Mouse (Mus musculus) small intestine, adult 2 months (tissue): ENCODE results near the gene Best1. TPM values are rescaled to one million over a fixed set of nuclear protein-coding genes. Genes with fewer than 3 reads are reported as not detected.
"Not testable (repeated sequence)": the region's sequence is repeated elsewhere in the genome, so short reads cannot be mapped to it uniquely, and the experiment has no call there.

Source experiments
- H3K27ac ChIP-seq: fragments of 200-500 bp; 2 replicates; pipeline ENCODE4 v1.5.1; 2012; ENCODE audit warnings: low read depth, low read length, control low read depth, inconsistent platforms; ENCODE audit not compliant: insufficient read depth
- H3K27me3 ChIP-seq: fragments of 200-500 bp; 2 replicates; pipeline ENCODE4 v1.6.1; 2012; ENCODE audit warnings: mild to moderate bottlenecking, moderate library complexity, low read length, inconsistent platforms; ENCODE audit not compliant: control insufficient read depth, insufficient read depth
- H3K36me3 ChIP-seq: fragments of 200-500 bp; 2 replicates; pipeline ENCODE4 v1.6.1; 2012; ENCODE audit warnings: mild to moderate bottlenecking, low read length, control low read depth, inconsistent platforms; ENCODE audit not compliant: control insufficient read depth, insufficient read depth
- H3K4me1 ChIP-seq: fragments of 200-500 bp; 2 replicates; pipeline ENCODE4 v1.6.1; 2012; ENCODE audit warnings: low read length, inconsistent platforms, mixed read lengths; ENCODE audit not compliant: control insufficient read depth, insufficient read depth, insufficient read length
- H3K4me3 ChIP-seq: fragments of 200-500 bp; 2 replicates; pipeline ENCODE4 v1.5.1; 2012; ENCODE audit warnings: low read depth, mild to moderate bottlenecking, control low read depth, inconsistent platforms, low read length, moderate library complexity
- CTCF ChIP-seq: fragments of 200-500 bp; IDR thresholded peaks from 2 replicates; pipeline ENCODE4 v1.5.1; 2012; ENCODE audit warnings: low read depth, mild to moderate bottlenecking, control low read depth, inconsistent platforms, low read length, moderate library complexity, mixed read lengths; ENCODE audit not compliant: insufficient replicate concordance, insufficient read length; ENCODE audit errors: extremely low read depth
- POLR2A ChIP-seq: fragments of 200-500 bp; IDR thresholded peaks from 2 replicates; pipeline ENCODE4 v1.6.1; 2012; ENCODE audit warnings: low read depth, mild to moderate bottlenecking, control low read depth, inconsistent platforms, low read length, moderate library complexity
- WGBS: fragments of 180-500 bp; shearing (Covaris S2); methylation state at CpG from one replicate; pipeline ENCODE4 v1.1.7; 2018; 5-methylcytosine and 5-hydroxymethylcytosine counted together
- polyA plus RNA-seq: library from polyadenylated mRNA; depleted of rRNA; stranded (reverse); fragments of >200 nt; gene quantifications from 2 replicates; pipeline ENCODE4 v1.2.3, GENCODE M21; 2012

Gene Best1
- polyA plus RNA-seq, 1 experiment, result 0.09 TPM

DNA sequence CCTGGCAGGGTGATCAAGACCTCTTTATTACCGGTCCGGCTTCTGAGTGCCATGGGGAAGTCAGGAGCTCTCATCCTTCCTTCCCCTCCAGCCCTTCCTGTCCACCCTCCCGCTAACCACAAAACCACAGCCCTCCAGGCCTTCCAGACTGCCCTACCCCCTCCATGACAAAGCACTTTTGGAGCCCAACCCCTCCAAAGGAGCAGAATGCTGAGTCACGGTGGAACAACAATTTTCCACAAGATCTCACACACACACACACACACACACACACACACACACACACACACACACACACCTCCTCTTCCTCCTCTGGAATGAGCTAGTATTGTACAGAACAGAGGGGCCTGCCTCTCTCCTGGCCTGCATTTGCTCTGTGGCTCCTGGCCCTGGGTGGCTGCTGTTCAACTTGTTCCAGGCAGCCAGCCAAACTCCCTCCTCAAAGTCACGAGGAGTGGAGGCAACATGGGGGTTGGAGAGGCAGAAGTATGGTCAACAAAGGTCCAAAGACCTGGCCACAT, 22.9 kb downstream of the Best1 start:
- H3K27ac ChIP-seq, result peak overlapping the region; percentile 55
- TF ChIP-seq POLR2A, result no peak
- no peak for TF ChIP-seq CTCF
- no peaks in the 10 kb centered on the region for H3K27me3 ChIP-seq
- H3K36me3 ChIP-seq, result no peaks in the 10 kb centered on the region
- H3K4me1 ChIP-seq, result peaks cover 38% of the 10 kb centered on the region
- no peak overlapping the region for H3K4me3 ChIP-seq
- WGBS, result 26% methylated on average over 5 of the region's 5 CpGs

DNA sequence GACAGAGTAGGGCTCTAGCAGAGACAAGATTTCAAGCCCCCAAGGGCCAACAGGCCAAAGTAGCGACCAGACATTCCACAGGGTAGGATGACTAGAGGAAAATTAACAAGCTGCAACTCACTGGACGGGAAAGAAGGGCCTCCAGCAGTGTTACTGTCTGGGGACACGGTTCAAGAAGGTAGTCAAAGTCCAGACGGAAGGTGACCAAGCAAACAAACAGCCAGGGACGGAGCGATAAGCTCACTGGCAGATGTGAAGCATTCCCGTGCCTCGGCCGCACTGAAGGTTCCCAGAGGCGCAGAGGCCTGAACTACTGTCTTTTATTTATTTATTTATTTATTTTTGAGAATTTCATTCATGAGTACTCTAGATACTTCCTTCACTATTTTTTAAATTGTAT, 24.3 kb downstream of the Best1 start:
- H3K4me3 ChIP-seq, result no peak overlapping the region
- peak overlapping the region; percentile 67 for H3K27ac ChIP-seq
- H3K36me3 ChIP-seq, result no peaks in the 10 kb centered on the region
- WGBS, result 29% methylated on average over 10 of the region's 10 CpGs
- H3K27me3 ChIP-seq, result no peaks in the 10 kb centered on the region
- TF ChIP-seq CTCF, result no peak
- TF ChIP-seq POLR2A, result no peak; the same call in 1 of the 2 replicates
- H3K4me1 ChIP-seq, result peaks cover 38% of the 10 kb centered on the region

DNA sequence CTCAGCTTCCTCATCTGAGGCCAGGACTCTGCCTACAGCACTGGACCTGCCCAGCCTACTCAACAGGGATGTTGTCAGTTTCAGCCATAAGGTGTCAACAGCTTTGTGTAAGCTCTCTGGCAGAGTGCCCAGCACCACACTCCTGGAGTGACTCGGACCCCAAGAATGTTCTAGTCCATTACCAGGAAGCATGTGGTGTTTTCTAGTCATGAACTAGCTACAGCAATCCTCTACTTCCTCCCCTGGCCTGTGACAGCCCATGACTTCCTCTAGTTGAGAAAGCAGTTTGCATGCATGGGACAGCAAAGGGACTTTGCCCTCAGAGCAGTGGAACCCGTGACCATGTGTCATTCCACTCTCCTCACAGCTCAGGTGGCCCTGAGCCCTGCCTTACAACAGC, 26.6 kb downstream of the Best1 start:
- TF ChIP-seq POLR2A, result 0 out of 2 replicates have a peak, but pooled peaks have one; percentile 8
- not testable (repeated sequence) for H3K27me3 ChIP-seq, H3K36me3 ChIP-seq, H3K4me3 ChIP-seq
- peak overlapping the region; percentile 87 for H3K27ac ChIP-seq
- H3K4me1 ChIP-seq, result peaks cover 33% of the 10 kb centered on the region
- 6% methylated on average over 2 of the region's 2 CpGs for WGBS

DNA sequence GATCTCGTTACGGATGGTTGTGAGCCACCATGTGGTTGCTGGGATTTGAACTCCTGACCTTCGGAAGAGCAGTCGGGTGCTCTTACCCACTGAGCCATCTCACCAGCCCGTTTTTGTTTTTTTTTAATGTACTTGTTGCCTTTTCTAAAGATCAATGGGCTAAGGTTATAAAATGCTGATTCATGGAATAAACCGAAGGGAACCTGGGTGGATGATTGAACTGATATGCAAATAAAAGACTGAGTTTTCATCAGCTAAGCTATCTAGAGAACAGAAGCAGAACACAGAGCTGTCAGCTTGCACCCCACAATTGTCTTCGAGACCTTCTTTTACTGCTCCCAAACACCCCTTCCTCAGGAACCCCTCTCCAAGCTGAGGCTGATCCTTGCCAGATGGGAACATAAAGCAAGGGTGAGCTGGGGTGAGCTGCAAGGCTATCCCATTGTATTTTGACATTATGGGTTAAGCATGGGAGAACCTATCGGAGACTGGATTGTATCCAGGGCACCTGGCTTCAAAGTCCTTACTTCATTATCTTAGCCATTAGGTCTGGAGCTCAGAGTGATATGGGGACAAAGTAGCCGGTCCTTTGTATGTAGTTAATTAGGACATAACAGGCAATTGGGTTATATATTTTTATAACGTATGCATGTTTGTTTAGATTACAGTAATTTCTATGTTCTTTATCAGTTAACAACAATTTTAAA, 33.2 kb downstream of the Best1 start:
- no peak overlapping the region for H3K4me3 ChIP-seq
- H3K27ac ChIP-seq, result peak overlapping the region; percentile 91
- WGBS, result 29% methylated on average over 10 of the region's 10 CpGs
- H3K36me3 ChIP-seq, result no peaks in the 10 kb centered on the region
- no peaks in the 10 kb centered on the region for H3K27me3 ChIP-seq
- peaks cover 25% of the 10 kb centered on the region for H3K4me1 ChIP-seq
- TF ChIP-seq POLR2A (no peak), CTCF (no peak)

DNA sequence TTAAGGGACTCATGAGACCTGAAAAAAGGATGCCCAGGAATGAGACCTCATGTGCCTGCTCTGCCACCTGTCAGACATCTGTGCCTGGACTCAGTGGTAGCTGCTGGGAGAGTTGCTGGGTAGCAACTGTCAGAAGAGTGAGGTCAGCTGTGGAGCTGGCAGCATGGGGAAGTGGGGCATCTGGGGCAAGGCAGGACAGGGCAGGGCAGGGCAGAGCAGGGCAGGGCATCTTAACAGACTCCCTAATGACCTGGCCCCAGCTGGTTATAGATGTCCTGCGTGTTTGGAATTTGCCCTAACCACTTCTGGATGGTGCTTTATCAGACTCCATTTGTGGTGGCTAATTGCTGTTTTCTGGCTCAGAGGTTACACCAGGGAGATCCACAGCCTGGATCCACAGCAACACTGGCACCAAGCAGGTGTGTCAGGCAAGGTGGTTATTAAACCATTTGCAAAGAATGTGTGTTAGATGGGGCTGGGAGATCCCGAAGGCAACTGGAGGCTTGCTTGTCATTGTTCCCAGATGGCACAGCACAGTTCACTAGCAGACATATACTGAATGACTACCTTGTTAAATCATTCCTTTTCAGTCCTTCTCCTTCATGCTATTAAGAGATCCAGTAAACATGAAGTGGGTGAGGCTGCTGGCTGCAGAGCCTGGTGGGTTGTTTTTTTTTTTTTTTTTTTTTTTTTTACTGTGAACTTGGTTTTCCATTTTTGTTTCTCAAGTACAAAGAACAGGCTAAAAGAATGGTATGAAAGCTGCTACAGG, 35.2 kb downstream of the Best1 start:
- Histone ChIP-seq H3K27me3 (no peaks in the 10 kb centered on the region), H3K4me3 (no peak overlapping the region), H3K4me1 (peaks cover 25% of the 10 kb centered on the region), H3K27ac (peak overlapping the region; percentile 50), H3K36me3 (no peaks in the 10 kb centered on the region)
- 26% methylated on average over 2 of the region's 2 CpGs for WGBS
- TF ChIP-seq CTCF (no peak), POLR2A (no peak)

DNA sequence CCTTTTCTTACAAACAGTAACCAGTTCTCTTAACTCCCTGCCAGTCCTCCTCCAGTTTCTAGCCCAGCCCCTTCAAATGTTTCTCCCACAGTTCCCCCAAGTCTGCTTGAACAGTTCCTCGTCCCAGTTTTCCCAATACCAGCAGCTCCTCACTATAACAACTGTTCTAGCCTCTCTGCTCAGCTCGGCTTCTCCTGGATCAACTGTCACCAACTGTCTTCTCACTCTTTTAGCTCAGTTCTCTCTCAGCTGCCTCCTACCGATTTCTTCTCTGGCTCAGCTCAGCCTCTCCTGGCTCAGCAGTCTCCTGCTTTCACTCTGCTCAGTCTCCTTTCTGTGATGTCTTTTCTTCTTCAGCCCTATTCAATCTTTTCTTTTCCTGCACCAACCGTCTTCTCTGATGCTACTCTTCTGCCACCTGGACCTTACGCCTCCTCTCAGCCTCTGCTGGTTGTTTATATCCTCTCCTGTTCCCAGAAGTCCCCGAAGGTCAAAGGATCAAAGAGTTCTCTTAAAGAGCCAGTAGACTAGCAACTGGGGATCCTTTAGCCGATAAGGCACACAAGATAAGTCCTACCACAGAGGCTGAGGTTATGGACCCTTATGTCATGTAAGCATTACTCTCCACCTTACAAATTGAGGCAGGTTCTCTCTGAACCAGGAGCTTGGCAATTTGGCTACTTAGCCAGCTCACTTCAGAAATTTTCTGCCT, 37.1 kb downstream of the Best1 start:
- Histone ChIP-seq H3K36me3 (no peaks in the 10 kb centered on the region), H3K27ac (peak overlapping the region; percentile 64), H3K4me3 (peak overlapping the region; percentile 15; the same call in 1 of the 2 replicates), H3K4me1 (peaks cover 36% of the 10 kb centered on the region), H3K27me3 (no peaks in the 10 kb centered on the region)
- TF ChIP-seq CTCF, result no peak
- peak; percentile 17; the same call in 1 of the 2 replicates for TF ChIP-seq POLR2A
- 12% methylated on average over 7 of the region's 7 CpGs for WGBS

DNA sequence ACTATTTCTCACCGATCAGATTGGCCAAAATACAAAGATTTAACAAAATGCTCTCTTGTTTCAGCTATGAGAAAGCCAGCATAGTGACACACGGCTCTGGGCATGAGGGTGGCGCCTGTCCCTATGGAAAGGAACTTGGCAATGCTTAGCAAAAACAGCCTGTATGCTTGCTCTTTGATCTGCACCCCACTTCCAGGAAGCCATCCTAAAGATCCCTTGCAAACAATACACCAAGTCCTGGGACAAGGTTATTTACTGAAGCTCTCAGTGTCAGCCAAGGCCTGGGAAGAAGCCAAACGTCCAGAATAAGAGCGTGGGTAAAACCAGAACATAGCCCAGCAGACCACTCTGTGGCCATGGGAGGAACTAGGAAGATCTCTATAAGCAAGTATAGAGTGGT, 40.7 kb downstream of the Best1 start:
- no peak overlapping the region for H3K27ac ChIP-seq
- 38% methylated on average over 5 of the region's 5 CpGs for WGBS
- TF ChIP-seq POLR2A (no peak), CTCF (no peak)
- H3K36me3 ChIP-seq, result no peaks in the 10 kb centered on the region
- H3K27me3 ChIP-seq, result no peaks in the 10 kb centered on the region
- no peak overlapping the region for H3K4me3 ChIP-seq
- H3K4me1 ChIP-seq, result peaks cover 31% of the 10 kb centered on the region
